Mouse (Mus musculus): ENCODE measurements around the gene Stpg1. TPM values are rescaled to one million over a fixed set of nuclear protein-coding genes. Genes with fewer than 3 reads are reported as not detected.

The Stpg1 gene
- polyA plus RNA-seq (2015; fragmentation: Nextera tagmentation; extraction: Ambion mirVana), result 0.17 and 0.29 TPM in 2 replicates

DNA sequence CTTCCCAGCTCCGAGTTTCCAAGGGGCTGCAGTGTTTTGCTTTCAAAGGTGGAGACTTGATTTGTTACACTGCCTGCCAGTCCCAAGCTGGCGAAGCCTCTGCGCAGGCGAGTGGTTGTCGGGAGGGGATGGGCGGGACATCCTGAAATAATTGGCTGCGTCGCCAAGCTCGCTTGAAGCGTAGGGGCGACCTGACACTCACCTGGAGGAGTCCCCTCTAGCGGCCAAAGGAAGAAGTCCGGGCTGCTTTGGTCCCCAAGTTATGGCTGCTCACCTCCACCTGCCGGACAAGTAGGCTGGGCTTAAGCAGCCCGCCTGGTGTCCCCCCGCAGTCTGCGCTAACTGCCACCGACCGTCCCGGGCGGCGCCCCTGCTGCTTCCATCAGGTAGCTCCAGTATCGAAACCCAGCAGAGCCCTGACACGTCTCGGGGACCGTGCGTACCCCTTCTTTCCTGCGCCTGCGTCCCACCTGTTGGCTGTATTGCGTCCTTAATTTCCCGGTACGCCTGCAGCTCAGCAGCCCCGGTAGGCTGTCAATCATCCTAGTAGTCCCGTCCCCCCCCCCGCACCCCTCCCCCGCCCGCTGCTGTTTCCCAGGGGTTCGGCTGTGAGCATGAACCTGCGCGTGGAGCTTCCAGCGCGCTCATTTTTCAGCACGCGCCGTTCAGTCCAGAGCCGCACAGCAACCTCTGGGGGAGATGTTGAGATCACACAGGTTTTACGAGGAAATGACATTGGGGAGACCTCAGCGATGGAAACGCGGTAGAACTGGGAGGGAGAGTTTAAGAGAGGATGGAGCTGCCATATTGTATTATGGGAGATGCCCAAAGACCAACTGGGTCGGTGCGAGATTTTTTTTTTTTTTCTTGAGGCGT is at the start of gene Stpg1, which contains the start of gene Nipal3:
TSS of gene Stpg1 (plus strand) at position 270 of the 876 bp plus-strand sequence.
TSS of gene Nipal3 (minus strand) at position 518 of the 876 bp plus-strand sequence.
- no peaks in the 10 kb centered on the region for H3K9me3 ChIP-seq (replicated peaks; ENCODE audit: control insufficient read depth, low read length)
- H3K9ac ChIP-seq (ENCODE audit: low read length), result peak within 1 kb of the TSS; percentile 75
- H3K4me3 ChIP-seq (replicated peaks; ENCODE audit: low read length), result peak within 1 kb of the TSS; percentile 68
- 0 out of 2 replicates have a peak, but pooled peaks cover 5% of the 10 kb centered on the region for H3K4me1 ChIP-seq (ENCODE audit: control insufficient read depth, insufficient read depth, low read length)
- ATAC-seq (ENCODE audit: insufficient read depth, low FRiP score), result peak; percentile 98
- peak within 1 kb of the TSS; percentile 87 for H3K27ac ChIP-seq (ENCODE audit: low read length)
- no peaks in the 10 kb centered on the region for H3K27me3 ChIP-seq (ENCODE audit: control insufficient read depth, insufficient read depth, low read length)
- H3K36me3 ChIP-seq (ENCODE audit: control insufficient read depth, insufficient read depth, low read length), result no peaks in the 10 kb centered on the region
- peak within 1 kb of the TSS; percentile 78 for H3K4me2 ChIP-seq (ENCODE audit: low read depth, low read length)
- WGBS, result under 1% methylated on average over 53 of the region's 53 CpGs

DNA sequence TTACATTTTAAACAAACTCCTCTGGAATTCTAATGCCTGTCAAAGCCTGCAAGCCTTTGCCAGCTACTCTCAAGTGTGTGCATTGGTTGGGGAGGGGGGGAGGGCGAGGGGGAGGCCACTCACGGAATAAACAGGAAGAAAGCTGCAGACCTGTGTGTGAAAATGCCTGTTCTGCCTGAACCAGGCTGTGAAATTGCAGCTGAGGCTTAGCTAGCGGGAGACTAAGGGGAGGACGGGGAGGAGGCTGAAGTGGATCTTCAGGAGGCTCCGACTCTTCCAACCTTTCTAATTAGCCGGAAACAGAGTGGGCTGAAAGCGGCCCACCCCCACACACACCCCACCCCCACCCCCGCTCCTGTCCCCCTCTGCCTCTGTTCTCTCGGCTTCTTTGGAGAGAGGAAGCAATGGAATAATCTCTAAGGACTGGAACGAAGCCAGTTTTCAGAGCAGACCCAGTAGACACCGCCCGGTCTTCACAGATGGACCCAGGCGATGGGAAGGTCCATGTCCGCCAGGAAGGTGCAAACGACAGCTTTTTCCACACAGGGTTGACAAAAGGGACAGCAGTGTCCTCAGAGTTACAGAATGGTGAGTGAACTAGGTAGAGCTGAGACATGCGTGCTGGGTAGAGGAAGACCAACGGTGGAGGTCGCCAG is 43.1 kb upstream of the Stpg1 start:
- no peaks in the 10 kb centered on the region for H3K36me3 ChIP-seq (ENCODE audit: control insufficient read depth, insufficient read depth, low read length)
- H3K27ac ChIP-seq (ENCODE audit: low read length), result peak overlapping the region; percentile 52
- H3K9me3 ChIP-seq (replicated peaks; ENCODE audit: control insufficient read depth, low read length), result no peaks in the 10 kb centered on the region
- H3K4me3 ChIP-seq (replicated peaks; ENCODE audit: low read length), result no peak overlapping the region
- H3K4me1 ChIP-seq (ENCODE audit: control insufficient read depth, insufficient read depth, low read length), result peaks cover 14% of the 10 kb centered on the region
- H3K4me2 ChIP-seq (ENCODE audit: low read depth, low read length), result peak overlapping the region; percentile 41
- H3K9ac ChIP-seq (ENCODE audit: low read length), result peak overlapping the region; percentile 19
- ATAC-seq (ENCODE audit: insufficient read depth, low FRiP score), result peak; percentile 55; the same call in 1 of the 2 replicates
- H3K27me3 ChIP-seq (ENCODE audit: control insufficient read depth, insufficient read depth, low read length), result no peaks in the 10 kb centered on the region
- WGBS, result 35% methylated on average over 18 of the region's 18 CpGs

GRCm38 (mm10) chr4:135453164-135453563 is 41.4 kb upstream of the Stpg1 start:
- no peaks in the 10 kb centered on the region for H3K27me3 ChIP-seq (ENCODE audit: control insufficient read depth, insufficient read depth, low read length)
- no peaks in the 10 kb centered on the region for H3K9me3 ChIP-seq (replicated peaks; ENCODE audit: control insufficient read depth, low read length)
- peak overlapping the region; percentile 35; the same call in 1 of the 2 replicates for H3K27ac ChIP-seq (ENCODE audit: low read length)
- WGBS, result 61% methylated on average over 6 of the region's 6 CpGs
- no peak for ATAC-seq (ENCODE audit: insufficient read depth, low FRiP score)
- H3K4me3 ChIP-seq (replicated peaks; ENCODE audit: low read length), result no peak overlapping the region
- H3K4me2 ChIP-seq (ENCODE audit: low read depth, low read length), result no peak overlapping the region
- no peak overlapping the region for H3K9ac ChIP-seq (ENCODE audit: low read length)
- peaks cover 14% of the 10 kb centered on the region for H3K4me1 ChIP-seq (ENCODE audit: control insufficient read depth, insufficient read depth, low read length)
- H3K36me3 ChIP-seq (ENCODE audit: control insufficient read depth, insufficient read depth, low read length), result no peaks in the 10 kb centered on the region

DNA sequence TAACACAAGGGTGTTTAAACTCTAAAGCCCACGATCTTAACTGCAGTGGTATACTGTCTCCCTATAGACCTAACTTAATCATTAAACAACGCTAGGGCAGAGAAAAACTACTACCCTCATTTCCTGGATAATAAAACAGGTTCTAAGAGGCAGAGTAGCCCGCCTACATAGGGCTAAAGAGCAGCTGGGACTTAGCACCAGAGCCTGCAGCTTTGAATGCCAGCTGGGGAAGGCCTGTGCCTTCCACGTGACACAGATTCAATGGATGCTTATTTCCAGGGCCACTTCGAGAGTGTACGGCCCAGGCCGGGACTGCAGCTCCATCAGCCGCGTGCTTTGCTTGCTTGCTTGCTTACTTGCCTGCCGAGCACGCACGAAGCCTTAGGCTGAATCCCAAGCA is 41.0 kb upstream of the Stpg1 start:
- H3K4me2 ChIP-seq (ENCODE audit: low read depth, low read length), result no peak overlapping the region
- ATAC-seq (ENCODE audit: insufficient read depth, low FRiP score), result peak; percentile 54; the same call in 1 of the 2 replicates
- WGBS, result 57% methylated on average over 12 of the region's 12 CpGs
- H3K9ac ChIP-seq (ENCODE audit: low read length), result no peak overlapping the region
- no peak overlapping the region for H3K4me3 ChIP-seq (replicated peaks; ENCODE audit: low read length)
- H3K4me1 ChIP-seq (ENCODE audit: control insufficient read depth, insufficient read depth, low read length), result peaks cover 14% of the 10 kb centered on the region
- H3K36me3 ChIP-seq (ENCODE audit: control insufficient read depth, insufficient read depth, low read length), result no peaks in the 10 kb centered on the region
- H3K9me3 ChIP-seq (replicated peaks; ENCODE audit: control insufficient read depth, low read length), result no peaks in the 10 kb centered on the region
- H3K27ac ChIP-seq (ENCODE audit: low read length), result 0 out of 2 replicates have a peak overlapping the region, but pooled peaks have one; percentile 35
- H3K27me3 ChIP-seq (ENCODE audit: control insufficient read depth, insufficient read depth, low read length), result no peaks in the 10 kb centered on the region

GRCm38 (mm10) chr4:135463406-135463805 is 31.2 kb upstream of the Stpg1 start:
- Histone ChIP-seq H3K4me2 (ENCODE audit: low read depth, low read length) (no peak overlapping the region), H3K4me3 (replicated peaks; ENCODE audit: low read length) (no peak overlapping the region), H3K27ac (ENCODE audit: low read length) (no peak overlapping the region), H3K9me3 (replicated peaks; ENCODE audit: control insufficient read depth, low read length) (no peaks in the 10 kb centered on the region), H3K9ac (ENCODE audit: low read length) (no peak overlapping the region), H3K4me1 (ENCODE audit: control insufficient read depth, insufficient read depth, low read length) (no peaks in the 10 kb centered on the region), H3K36me3 (ENCODE audit: control insufficient read depth, insufficient read depth, low read length) (no peaks in the 10 kb centered on the region), H3K27me3 (ENCODE audit: control insufficient read depth, insufficient read depth, low read length) (no peaks in the 10 kb centered on the region)
- WGBS, result 95% methylated on average over 11 of the region's 11 CpGs
- no peak for ATAC-seq (ENCODE audit: insufficient read depth, low FRiP score)

DNA sequence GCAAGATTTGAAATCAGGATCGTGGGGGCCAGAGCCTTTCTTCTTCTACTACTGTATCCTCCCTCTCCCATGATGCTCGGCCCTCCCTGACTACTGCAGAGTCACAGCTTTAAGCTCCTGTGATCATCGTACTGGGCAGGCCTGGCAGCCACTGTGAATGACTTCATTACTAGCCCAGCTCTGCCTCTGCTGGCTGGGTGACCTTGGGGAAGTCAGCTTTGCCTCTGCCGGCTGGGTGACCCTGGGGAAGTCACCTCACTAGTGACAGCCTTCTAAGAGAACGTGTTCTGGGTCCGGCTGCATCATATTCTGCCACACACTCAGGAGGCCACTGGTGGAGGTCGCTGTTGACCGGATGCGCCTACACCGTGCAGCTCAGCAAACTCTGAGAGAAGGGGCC is 16.7 kb upstream of the Stpg1 start:
- ATAC-seq (ENCODE audit: insufficient read depth, low FRiP score), result no peak
- Histone ChIP-seq H3K27ac (ENCODE audit: low read length) (no peak overlapping the region), H3K27me3 (ENCODE audit: control insufficient read depth, insufficient read depth, low read length) (no peaks in the 10 kb centered on the region), H3K4me1 (ENCODE audit: control insufficient read depth, insufficient read depth, low read length) (no peaks in the 10 kb centered on the region), H3K9me3 (replicated peaks; ENCODE audit: control insufficient read depth, low read length) (no peaks in the 10 kb centered on the region), H3K4me2 (ENCODE audit: low read depth, low read length) (no peak overlapping the region), H3K9ac (ENCODE audit: low read length) (no peak overlapping the region), H3K36me3 (ENCODE audit: control insufficient read depth, insufficient read depth, low read length) (no peaks in the 10 kb centered on the region), H3K4me3 (replicated peaks; ENCODE audit: low read length) (no peak overlapping the region)
- WGBS, result 77% methylated on average over 10 of the region's 10 CpGs

DNA sequence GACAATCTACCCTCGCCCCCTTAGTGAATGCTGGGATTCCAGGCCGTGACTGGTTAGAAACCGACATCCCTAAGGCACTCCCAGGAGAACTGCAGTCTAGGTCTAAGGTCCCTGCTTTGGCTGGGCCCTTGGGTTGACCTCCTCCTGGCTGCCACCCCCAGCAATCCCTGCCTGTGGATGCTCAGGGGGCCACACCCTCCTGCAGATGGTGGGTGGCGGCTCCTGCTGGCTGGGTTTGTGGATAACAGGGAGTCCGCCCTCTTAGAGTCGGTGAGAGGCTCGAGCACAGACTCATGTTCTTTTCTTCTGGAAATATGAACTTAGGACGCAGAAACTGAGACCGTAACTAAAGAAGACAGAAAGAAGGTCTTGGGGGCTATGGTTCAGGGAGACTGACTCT is 14.2 kb upstream of the Stpg1 start:
- Histone ChIP-seq H3K9me3 (replicated peaks; ENCODE audit: control insufficient read depth, low read length) (no peaks in the 10 kb centered on the region), H3K9ac (ENCODE audit: low read length) (no peak overlapping the region), H3K36me3 (ENCODE audit: control insufficient read depth, insufficient read depth, low read length) (no peaks in the 10 kb centered on the region), H3K27me3 (ENCODE audit: control insufficient read depth, insufficient read depth, low read length) (no peaks in the 10 kb centered on the region), H3K4me3 (replicated peaks; ENCODE audit: low read length) (no peak overlapping the region), H3K4me1 (ENCODE audit: control insufficient read depth, insufficient read depth, low read length) (peaks cover 3% of the 10 kb centered on the region), H3K27ac (ENCODE audit: low read length) (no peak overlapping the region), H3K4me2 (ENCODE audit: low read depth, low read length) (no peak overlapping the region)
- no peak for ATAC-seq (ENCODE audit: insufficient read depth, low FRiP score)
- WGBS, result 71% methylated on average over 9 of the region's 9 CpGs

DNA sequence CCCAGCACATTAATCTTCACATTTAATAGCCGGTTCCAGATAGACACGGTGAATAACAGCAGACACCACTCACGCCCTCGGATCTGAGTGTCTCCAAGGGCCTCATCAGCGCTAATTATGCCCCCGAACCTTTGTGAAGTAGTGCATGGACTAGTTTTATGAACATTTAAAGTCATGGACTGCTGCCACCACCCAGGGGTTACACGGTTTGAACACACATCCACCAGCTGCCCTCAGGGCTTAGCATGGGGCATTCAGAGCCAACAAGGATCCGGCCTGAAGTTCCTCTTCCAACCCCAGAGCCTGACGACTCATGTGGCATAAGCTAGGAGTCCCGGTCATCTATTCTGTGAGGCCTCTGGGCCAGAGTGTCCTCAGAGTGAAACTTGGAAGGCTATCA is 9.5 kb upstream of the Stpg1 start:
- Histone ChIP-seq H3K4me3 (replicated peaks; ENCODE audit: low read length) (no peak overlapping the region), H3K4me2 (ENCODE audit: low read depth, low read length) (no peak overlapping the region), H3K4me1 (ENCODE audit: control insufficient read depth, insufficient read depth, low read length) (peaks cover 3% of the 10 kb centered on the region), H3K9me3 (replicated peaks; ENCODE audit: control insufficient read depth, low read length) (no peaks in the 10 kb centered on the region), H3K9ac (ENCODE audit: low read length) (no peak overlapping the region), H3K27ac (ENCODE audit: low read length) (no peak overlapping the region; the same call in 1 of the 2 replicates), H3K27me3 (ENCODE audit: control insufficient read depth, insufficient read depth, low read length) (no peaks in the 10 kb centered on the region), H3K36me3 (ENCODE audit: control insufficient read depth, insufficient read depth, low read length) (no peaks in the 10 kb centered on the region; the same call in 1 of the 2 replicates)
- no peak for ATAC-seq (ENCODE audit: insufficient read depth, low FRiP score)
- WGBS, result 52% methylated on average over 10 of the region's 10 CpGs

GRCm38 (mm10) chr4:135486352-135486751 is 8.2 kb upstream of the Stpg1 start:
- Histone ChIP-seq H3K27ac (ENCODE audit: low read length) (no peak overlapping the region), H3K9me3 (replicated peaks; ENCODE audit: control insufficient read depth, low read length) (no peaks in the 10 kb centered on the region), H3K4me2 (ENCODE audit: low read depth, low read length) (no peak overlapping the region), H3K36me3 (ENCODE audit: control insufficient read depth, insufficient read depth, low read length) (no peaks in the 10 kb centered on the region; the same call in 1 of the 2 replicates), H3K4me1 (ENCODE audit: control insufficient read depth, insufficient read depth, low read length) (peaks cover 3% of the 10 kb centered on the region), H3K4me3 (replicated peaks; ENCODE audit: low read length) (no peak overlapping the region), H3K27me3 (ENCODE audit: control insufficient read depth, insufficient read depth, low read length) (no peaks in the 10 kb centered on the region), H3K9ac (ENCODE audit: low read length) (no peak overlapping the region)
- WGBS, result 90% methylated on average over 11 of the region's 11 CpGs
- no peak for ATAC-seq (ENCODE audit: insufficient read depth, low FRiP score)
